ENCODE assay signal across 10 mouse cellular contexts in genomic region chr3:133623201-133623744, GRCm38 (mm10).
A peak's percentile ranks its signal among the peaks of the same experiment; 100 is the strongest.
DNase-seq lines count a peak whose midpoint lies in the region; ATAC-seq and TF ChIP-seq lines count a peak whose summit lies in the region.
"Had no signal": no experiment of that assay in that cellular context is flagged by ENCODE, and none has a peak within 500 bp of the region (broad histone marks: within the 10 kb centered on the region; RNA-seq: fewer than 3 reads in every experiment).

No protein-coding gene starts in this region.

- no peaks in the 10 kb centered on the region for H3K27me3 ChIP-seq in kidney, embryonic 16.5 days (ENCODE audit: insufficient read depth, low read length)
- H3K27me3 ChIP-seq in G1E (ENCODE audit: insufficient read depth, low read length): no peaks in the 10 kb centered on the region
- H3K27me3 ChIP-seq in liver, postnatal 0 days (ENCODE audit: insufficient read depth, low read length): no peaks in the 10 kb centered on the region
- H3K27me3 ChIP-seq: neural tube, embryonic 12.5 days had no signal

- no peak overlapping the region for H3K27ac ChIP-seq in kidney, embryonic 16.5 days (ENCODE audit: low read length)
- peak overlapping the region; percentile 58 for H3K27ac ChIP-seq in liver, postnatal 0 days (ENCODE audit: low read depth)
- H3K27ac ChIP-seq: neural tube, embryonic 12.5 days had no signal

- no peaks in the 10 kb centered on the region for H3K4me1 ChIP-seq in kidney, embryonic 16.5 days (ENCODE audit: insufficient read depth, low read length)
- H3K4me1 ChIP-seq in G1E (ENCODE audit: insufficient read depth, low read depth, low read length): peaks cover 73% of the 10 kb centered on the region
- peaks cover 12% of the 10 kb centered on the region; the same call in 1 of the 2 replicates for H3K4me1 ChIP-seq in liver, postnatal 0 days (ENCODE audit: insufficient read depth)
- H3K4me1 ChIP-seq: neural tube, embryonic 12.5 days had no signal

- no peak overlapping the region for H3K9ac ChIP-seq in kidney, embryonic 16.5 days (replicated peaks; ENCODE audit: low read length)
- no peak overlapping the region for H3K9ac ChIP-seq in liver, postnatal 0 days (replicated peaks)
- H3K9ac ChIP-seq: neural tube, embryonic 12.5 days had no signal

- H3K36me3 ChIP-seq in kidney, embryonic 16.5 days (ENCODE audit: insufficient read depth, low read length): no peaks in the 10 kb centered on the region
- no peaks in the 10 kb centered on the region for H3K36me3 ChIP-seq in G1E (replicated peaks)
- no peaks in the 10 kb centered on the region for H3K36me3 ChIP-seq in liver, postnatal 0 days (replicated peaks; ENCODE audit: insufficient read depth, low read length)
- H3K36me3 ChIP-seq: neural tube, embryonic 12.5 days had no signal

- no peak overlapping the region for H3K4me2 ChIP-seq in kidney, embryonic 16.5 days (replicated peaks; ENCODE audit: low read depth, low read length)
- peak overlapping the region; percentile 19 for H3K4me2 ChIP-seq in liver, postnatal 0 days (ENCODE audit: low read depth, low read length)
- H3K4me2 ChIP-seq: neural tube, embryonic 12.5 days had no signal

- WGBS in kidney, embryonic 16.5 days: 65% methylated on average over 9 of the region's 9 CpGs
- WGBS in liver, postnatal 0 days (ENCODE audit: insufficient replicate concordance): 18% methylated on average over 9 of the region's 9 CpGs

- TF ChIP-seq EP300 in liver, postnatal 0 days (IDR thresholded peaks at IDR 0.05; ENCODE audit: low read depth): peak; percentile 81

- no peaks in the 10 kb centered on the region for H3K9me3 ChIP-seq in kidney, embryonic 16.5 days (ENCODE audit: low read length)
- no peaks in the 10 kb centered on the region for H3K9me3 ChIP-seq in G1E (replicated peaks)
- no peaks in the 10 kb centered on the region for H3K9me3 ChIP-seq in liver, postnatal 0 days (ENCODE audit: low read length)
- H3K9me3 ChIP-seq: neural tube, embryonic 12.5 days had no signal

- no peak overlapping the region for H3K4me3 ChIP-seq in kidney, embryonic 16.5 days (ENCODE audit: low read length)
- H3K4me3 ChIP-seq in G1E (ENCODE audit: low read depth, low read length): no peak overlapping the region; the same call in 1 of the 2 replicates
- no peak overlapping the region for H3K4me3 ChIP-seq in liver, postnatal 0 days (ENCODE audit: low read depth, low read length)
- H3K4me3 ChIP-seq: neural tube, embryonic 12.5 days had no signal

- no peak for DNase-seq in kidney, adult 8-10 months
- DNase-seq in G1E (ENCODE audit: low spot score): peak; percentile 41
- DNase-seq in c-Kit-positive CD71-positive TER-119-negative erythroid progenitor cells, embryonic 14.5 days (ENCODE audit: low read depth): peak; percentile 38
- peak; percentile 15 for DNase-seq in liver, postnatal 0 days
- no peak for DNase-seq in cerebellum, adult 9-10 months
- DNase-seq in cerebellum, adult 8-10 months: no peak
- DNase-seq in testis, postnatal 10 days (ENCODE audit: low spot score): no peak
- DNase-seq: cerebellum, postnatal 25 days had no signal

- ATAC-seq in kidney, embryonic 16.5 days (ENCODE audit: low FRiP score, low TSS enrichment): peak; percentile 39; the same call in 1 of the 2 replicates
- ATAC-seq in G1E (ENCODE audit: extremely low read depth, insufficient number of reproducible peaks, low FRiP score, poor library complexity, severe bottlenecking): peak; percentile 73
- peak; percentile 81 for ATAC-seq in liver, postnatal 0 days

- no peak for TF ChIP-seq CTCF in G1E (IDR thresholded peaks at IDR 0.05; ENCODE audit: low read depth, low read length)
- TF ChIP-seq CTCF in liver, postnatal 0 days (IDR thresholded peaks at IDR 0.05; ENCODE audit: low read depth): no peak

Comparison
In these comparisons a context has a peak if more than half of its experiments do, and no peak if none do; other contexts are left out.
1. DNase-seq: peak in G1E (single experiment), c-Kit-positive CD71-positive TER-119-negative erythroid progenitor cells, embryonic 14.5 days (single experiment) and liver, postnatal 0 days (single experiment); none in kidney, adult 8-10 months (0 of 2), cerebellum, adult 9-10 months (single experiment), cerebellum, adult 8-10 months (single experiment) and testis, postnatal 10 days (single experiment).
2. Peak in every context shown above with its lines, with median percentiles within 50 percentile points of each other: ATAC-seq.